Mouse (Mus musculus) adrenal gland, adult 8-10 months (tissue): ENCODE results near the gene Dlg2. TPM values are rescaled to one million over a fixed set of nuclear protein-coding genes. Genes with fewer than 3 reads are reported as not detected.

Experiments used
- DNase-seq: peaks from one replicate; pipeline ENCODE4 v3.0.0; 2022
- total RNA-seq, 4 experiments: library from RNA; stranded (reverse); gene quantifications; 2 replicates each; pipeline ENCODE4 v1.2.4; 2022

The Dlg2 gene
- total RNA-seq, 4 experiments from 2014 or later = 134 to 175 (median 151) TPM

DNA sequence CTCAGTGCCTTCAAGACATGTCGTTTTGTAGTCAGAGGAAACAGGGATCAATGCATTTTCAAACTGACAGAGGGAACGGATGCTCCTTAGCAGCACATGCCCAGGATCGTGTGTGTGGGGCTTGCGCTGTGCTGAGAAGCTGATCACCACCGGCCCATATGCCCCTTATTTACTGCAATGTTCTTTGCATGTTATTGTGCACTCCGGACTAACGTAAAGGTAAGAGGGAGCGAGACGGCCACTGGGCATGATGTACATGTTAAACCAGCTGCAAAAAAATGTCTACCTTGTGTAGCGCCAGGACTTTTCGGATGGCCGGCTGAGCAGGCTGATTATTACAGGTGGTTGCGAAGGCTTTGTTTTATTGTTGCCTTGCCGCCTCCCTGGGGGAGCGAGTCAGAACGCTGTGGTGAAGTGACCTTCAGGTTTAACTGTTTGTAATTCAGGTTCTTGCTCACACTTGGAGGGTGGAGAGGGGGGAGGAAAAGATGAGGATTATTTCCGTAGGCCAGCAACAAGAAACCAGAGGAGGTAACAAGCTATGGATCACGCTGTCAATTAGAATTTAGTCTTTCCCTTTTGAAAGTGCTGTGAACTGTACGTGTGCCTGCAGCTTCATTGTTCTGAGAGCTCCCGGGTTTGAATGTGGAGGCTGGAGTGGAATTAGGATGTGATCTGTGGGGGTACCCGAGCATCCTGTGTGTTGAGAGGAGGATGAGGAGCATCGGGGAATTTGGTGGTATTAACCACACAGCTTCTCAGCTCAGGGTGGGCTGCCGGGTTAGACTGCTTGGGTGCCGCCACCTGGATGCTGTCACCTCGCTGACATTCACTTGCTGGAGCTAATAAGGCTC is 614.6 kb downstream of the Dlg2 start:
- no peak for DNase-seq

DNA sequence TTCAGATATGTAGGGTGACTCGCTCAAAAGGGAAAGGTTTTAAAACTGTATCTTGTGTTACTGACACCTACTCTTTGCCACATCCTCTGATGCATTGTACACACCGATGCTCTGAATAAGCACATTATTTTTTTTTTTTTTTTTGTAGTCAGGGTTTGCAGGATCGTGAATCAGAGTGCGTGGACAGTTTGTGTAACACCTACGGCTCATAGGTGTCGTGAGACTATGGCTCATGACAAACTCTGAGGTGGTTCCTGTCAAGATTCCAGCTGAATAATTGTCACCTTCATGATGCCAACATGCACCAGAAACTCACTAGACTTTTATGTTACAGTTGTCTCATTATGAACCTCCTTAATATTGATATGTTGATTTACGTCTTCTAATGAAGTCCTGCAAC is 620.0 kb downstream of the Dlg2 start:
- DNase-seq = no peak

DNA sequence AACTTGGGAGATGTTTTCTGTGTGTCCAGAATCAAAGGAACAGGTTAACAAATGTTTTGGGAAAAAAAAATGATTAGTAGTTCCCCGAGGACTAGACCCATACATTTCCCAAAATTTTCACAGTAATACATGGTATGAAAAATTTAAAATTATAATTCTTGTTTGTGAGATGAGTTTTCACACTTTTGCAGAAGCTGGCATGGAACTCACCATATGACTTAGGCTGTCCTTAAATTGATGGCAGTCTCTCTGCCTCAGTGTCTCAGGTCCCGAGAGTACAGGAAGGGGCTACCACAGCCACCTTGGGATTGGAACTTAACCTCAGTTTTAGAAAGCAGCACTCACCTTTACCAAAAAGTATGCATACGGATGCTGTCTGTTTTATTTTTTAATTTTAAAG is 622.0 kb downstream of the Dlg2 start:
- DNase-seq = no peak

DNA sequence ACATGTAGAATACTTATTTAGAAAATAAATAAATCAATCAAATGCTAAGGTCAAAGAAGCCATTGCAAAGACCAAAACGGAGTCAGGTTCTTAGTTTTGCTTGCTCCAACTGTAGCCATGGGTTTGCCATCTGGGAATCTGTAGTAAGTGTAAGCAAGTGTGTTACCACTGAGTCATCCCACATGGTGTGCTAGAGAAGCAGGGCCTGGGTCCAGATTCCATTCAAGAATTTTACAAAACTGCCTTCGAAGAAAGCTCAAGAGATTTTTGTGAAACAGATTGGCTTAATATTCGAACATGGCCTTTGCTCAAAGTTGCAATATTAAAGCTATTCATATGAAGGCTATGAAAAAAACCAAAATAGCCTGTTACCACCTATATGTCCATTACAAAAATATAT is 633.1 kb downstream of the Dlg2 start:
- DNase-seq = no peak

DNA sequence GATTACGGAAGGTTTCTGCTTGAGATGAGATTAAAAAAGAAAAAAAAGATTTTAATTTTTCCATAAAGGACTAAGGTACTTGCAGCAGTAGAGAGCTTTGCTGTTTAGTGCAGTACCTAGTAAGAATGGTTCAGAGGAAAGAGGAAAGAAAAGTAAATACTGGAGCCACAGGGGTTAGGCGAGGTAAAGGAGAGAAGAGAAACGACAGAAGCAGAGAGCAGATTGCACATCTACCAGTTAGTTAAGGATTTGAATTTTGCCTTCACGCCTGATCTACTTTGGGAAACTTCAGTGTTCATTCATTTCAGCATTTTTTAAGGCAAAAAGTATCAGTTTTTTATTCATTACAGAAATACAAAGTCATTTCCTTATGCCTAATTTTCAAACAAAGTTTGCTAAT is 655.7 kb downstream of the Dlg2 start:
- no peak for DNase-seq

DNA sequence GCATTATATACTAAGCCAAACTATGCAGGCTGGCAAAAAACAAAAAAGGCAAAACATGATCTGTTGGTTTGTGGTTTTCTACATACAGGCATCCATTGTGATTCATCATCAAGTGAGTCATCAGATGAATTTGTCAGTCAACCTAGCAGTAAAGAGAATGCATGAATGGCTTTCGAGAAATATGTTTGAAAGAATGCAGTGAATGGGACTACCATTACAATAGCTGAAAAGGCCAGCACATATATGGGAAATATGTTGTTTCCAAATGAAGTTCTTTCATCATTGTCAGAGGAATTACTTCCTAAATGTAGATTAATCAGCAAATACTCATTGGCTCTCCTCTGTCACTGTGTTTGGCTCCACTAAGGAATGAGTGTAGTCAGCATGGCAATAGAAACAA is 677.6 kb downstream of the Dlg2 start:
- no peak for DNase-seq

DNA sequence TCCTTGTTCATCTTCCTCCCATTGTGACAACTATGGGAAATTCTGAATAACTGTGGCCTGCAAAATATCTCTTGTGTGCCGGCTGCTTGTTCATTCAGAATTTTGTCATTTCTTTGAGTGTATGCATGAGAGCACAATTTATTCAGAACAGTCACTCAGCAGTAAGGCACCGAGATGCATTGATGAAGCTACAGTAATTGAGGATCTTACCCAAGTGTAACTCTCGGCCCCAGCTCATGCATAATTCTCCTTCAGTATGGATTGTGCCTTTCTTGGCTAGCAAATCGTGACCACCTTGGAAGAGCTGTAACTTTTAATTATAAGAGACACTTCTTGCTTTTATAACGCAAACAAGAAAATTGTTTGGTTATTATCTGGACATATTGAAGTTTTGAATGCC is 682.7 kb downstream of the Dlg2 start:
- DNase-seq = no peak

DNA sequence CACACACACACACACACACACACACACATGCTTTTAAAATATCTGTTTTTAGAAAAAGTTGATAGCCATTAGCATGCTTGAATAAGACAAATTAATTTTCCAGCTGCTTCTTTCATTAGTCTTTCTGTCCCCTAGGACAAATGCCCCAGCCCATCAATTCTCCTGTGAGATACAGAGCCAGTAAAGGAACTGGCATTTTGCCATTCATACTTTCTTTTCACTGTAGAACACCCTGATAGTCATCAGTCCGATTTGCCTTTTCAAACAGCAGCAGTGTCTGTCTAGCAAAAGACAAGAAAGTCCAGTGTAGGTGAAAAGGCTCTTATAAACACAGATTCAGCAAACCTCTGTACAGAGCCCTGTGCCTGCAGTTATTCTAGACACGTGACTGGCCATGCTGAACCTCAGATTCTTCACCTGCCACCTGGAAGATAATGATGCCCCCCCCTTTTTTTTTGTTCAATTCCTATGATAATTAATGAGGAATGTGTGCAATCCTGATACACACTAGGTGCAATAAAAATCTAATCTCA is 685.2 kb downstream of the Dlg2 start:
- DNase-seq = no peak

DNA sequence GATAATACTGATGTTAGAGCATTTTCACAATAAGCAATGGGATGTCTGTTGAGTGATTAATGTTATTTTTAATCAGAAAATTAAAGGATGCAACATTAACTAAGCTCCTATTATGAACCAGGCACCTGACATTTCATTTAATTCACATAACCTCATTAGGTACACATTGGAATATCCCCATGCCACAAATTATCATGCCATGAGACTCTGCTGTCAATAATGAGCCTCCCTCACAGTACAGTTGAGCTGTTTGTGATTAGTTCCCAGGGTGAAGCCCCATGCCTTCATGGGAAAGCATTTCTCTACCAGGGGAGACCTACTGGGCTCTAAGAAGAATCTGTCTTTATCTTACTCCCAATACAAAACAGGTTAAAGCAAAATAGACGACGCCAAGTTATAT is 697.1 kb downstream of the Dlg2 start:
- DNase-seq = no peak

DNA sequence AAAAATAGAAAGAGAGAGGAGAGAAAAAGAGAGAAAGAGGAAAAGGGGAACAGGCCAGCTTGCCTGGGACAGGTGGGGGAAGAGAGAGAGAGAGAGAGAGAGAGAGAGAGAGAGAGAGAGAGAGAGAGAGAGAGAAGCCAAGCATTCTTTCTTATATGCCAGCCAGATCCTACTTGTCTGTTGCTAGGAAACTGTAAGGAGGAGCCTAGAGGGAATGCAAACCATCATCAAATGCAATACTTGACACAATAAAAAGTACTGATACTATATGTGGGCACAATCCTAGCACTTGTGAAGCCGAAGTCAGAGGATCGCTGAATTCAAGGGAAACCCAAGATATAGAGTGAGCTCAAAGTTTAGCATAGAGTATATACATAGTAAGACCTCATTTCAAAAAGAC is 711.7 kb downstream of the Dlg2 start:
- no peak for DNase-seq

DNA sequence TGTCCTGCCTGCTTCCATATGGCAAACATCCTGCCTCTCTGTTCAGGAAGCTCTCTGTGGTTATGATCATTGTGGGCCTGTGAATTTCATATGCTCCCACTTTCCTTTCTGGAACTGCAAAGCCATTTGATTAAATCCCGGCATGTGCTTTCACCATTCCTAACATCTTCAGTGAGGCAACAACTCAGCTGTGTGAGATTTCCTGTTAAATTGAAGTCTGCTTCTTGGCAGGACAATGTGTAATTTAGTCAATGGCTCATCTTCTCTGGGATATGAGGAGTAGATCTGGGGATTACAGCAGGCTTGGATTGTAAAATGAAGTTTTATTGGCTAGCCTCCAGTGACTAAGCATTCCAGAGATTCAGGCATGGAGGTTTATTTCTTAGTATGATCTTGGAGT is 722.9 kb downstream of the Dlg2 start:
- DNase-seq = no peak

DNA sequence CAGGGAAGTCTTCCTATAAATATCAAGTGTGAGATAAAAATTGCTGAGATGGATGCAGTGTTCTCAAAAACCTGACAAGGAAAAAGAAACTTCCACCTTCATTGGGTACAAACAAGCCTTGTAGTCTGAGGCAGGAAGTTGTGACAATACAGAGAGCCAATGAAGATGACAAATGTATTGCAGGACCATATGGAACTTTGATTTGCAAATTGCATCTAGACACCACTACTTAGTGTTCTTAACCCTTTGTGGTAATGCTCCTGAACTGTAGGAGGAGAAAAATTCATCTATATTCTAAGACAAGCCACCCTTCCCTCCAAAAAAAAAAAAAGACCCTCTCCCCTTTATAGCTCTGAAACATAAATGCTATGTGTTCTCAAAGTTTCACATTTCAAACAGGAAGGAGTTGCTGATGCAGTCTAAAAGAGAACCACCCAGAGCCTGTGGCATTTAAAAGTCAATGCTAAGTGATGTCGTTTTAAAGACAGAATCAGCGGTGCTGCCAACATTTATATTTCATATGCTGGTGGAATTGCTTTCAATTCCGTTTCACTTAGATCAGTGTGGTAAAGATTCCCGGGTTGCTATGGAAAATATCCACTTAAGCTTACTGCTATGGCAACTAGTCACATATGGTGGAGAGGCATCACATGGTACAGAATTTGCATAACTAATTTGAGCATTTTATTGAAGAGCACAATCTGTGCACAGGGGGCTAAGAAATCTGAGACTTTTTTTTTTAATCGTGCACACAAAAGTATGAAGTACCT is 731.8 kb downstream of the Dlg2 start:
- DNase-seq = no peak

DNA sequence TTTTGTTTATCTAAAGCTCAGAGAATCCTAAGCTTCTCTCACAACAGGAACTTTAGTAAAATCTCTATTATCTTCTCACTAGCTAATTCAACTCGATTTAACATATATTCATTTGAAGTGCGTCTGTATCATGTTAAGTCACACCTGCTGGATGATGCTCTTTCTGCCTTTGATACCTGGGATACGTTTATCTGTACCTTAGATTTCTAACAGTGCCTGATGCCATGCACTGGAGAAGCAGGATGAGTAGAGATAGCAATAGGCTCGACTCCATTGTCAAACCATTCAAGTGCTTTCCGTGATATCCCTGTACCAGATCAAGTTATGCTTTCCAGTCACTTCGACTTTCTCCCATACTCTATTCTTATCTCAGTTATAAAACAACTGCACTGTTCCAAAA is 732.5 kb downstream of the Dlg2 start:
- no peak for DNase-seq

DNA sequence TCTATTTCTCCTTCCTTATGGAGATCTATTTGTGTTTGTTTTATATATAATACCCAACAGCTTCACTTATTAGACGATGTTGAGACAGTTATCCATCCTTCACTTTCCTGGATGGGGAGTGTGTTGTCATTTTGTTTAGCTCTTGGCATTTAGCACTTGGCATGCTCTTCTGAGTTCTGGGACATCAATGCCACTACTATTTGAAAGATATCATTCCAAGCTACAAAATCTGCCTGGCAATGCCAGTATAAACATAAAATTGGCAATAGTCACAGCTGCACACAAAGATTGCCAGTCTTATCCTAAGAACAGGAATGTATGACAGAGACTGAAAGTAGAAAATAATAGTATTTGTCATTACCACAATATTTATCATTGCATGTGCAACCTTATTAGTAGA is 735.8 kb downstream of the Dlg2 start:
- no peak for DNase-seq

DNA sequence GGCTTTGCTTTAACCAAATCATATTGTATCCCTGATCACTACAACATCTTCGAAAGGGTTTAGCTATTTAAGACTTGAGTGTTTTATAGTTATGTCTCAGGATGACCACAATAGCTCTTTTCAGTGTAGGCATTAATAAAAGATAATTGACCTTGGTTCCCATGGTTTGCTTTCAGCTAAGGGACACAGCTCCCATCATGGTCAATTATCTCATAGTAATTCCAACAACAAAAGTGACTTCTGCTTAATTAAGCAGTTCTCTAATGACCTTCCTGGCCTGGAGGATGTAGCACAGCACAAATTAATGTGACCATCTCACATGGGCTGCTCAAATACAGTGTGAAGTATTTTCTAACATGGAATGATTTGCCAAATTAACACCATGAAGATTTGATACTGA is 738.4 kb downstream of the Dlg2 start:
- no peak for DNase-seq

DNA sequence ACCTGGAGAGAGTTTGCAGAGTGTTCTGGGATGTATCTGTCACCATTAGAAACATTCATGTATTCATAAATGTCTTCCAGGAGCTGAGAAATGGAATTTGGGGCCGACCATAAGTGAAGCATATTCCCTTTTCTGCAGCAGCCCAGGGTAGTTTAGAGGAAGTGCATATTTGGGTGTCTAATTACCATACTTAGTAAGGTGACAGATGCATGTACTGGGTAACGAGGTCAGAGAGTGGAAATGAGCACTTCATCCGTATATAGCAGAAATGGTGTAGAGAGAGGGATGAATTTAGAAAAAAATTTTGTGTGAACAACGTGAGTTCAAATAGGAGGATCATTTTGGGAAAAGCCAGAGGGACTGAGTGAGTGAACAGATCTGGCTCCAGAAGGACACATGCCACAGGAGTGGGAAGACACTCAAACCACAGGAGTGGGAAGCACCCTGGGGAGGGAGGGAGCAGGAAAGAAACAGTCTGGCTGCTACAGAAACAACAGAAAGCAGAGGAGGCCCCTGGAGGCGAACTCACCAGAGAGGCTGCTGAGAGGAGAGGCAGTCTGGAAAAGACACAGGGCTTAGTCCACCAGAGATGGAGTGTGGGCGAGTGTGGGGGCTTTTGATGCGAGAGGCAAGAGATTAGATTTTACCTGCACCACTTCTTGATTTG is 742.0 kb downstream of the Dlg2 start:
- no peak for DNase-seq

DNA sequence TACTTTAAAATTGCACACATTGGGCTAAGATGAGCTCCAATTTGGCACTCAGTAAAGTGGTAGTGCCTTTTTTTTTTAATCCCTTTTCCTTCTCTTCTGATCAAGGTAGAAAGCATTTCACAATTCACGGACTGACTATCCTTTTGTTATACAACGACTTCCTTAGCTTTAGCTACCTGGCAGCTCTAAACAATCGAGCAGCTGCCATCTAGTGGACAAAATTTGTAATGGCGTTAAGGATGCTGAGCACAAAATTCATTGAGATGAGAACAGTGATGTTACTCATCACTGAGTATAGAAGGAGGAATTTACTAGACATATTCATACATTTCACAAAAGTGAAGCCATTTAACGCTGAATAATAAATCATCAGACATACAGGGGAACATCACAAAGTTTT is 750.0 kb downstream of the Dlg2 start:
- DNase-seq = peak; percentile 1

DNA sequence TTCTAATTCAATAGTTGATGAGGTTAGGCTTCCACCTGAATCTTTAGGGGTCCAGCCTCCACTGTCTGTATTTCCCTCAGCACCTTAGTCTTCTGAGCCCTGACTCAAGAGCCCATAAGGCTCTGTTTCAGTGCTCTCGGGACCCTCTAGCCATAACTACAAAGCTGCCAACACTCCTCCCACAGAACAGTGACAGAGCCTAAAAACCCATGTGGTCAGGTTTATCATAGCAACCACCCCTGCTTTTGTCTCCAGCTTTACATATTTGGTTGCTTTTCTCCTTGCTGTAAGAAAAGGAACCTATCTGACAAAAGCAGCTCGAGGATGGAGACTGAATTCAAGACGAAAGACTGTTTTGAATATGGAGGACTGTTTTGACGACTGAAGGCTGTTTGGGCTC is 765.2 kb downstream of the Dlg2 start:
- no peak for DNase-seq

DNA sequence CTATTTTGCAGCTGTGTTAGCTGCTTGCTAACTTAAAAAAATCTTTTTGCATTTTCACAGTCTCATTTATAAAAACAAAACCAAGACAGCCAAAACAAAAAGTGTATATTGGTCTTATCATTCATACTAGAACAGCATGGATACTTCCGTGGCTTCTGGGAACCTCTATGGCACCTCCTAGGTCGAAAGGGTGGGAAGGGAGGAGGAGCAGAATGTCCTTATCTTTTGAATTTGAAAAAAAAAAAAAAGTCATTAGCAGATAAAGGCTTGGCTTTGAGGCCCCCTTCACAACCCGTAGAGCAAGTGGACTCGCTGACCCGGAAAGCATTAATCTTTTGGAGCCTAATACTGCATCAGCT is 785.2 kb downstream of the Dlg2 start:
- no peak for DNase-seq

DNA sequence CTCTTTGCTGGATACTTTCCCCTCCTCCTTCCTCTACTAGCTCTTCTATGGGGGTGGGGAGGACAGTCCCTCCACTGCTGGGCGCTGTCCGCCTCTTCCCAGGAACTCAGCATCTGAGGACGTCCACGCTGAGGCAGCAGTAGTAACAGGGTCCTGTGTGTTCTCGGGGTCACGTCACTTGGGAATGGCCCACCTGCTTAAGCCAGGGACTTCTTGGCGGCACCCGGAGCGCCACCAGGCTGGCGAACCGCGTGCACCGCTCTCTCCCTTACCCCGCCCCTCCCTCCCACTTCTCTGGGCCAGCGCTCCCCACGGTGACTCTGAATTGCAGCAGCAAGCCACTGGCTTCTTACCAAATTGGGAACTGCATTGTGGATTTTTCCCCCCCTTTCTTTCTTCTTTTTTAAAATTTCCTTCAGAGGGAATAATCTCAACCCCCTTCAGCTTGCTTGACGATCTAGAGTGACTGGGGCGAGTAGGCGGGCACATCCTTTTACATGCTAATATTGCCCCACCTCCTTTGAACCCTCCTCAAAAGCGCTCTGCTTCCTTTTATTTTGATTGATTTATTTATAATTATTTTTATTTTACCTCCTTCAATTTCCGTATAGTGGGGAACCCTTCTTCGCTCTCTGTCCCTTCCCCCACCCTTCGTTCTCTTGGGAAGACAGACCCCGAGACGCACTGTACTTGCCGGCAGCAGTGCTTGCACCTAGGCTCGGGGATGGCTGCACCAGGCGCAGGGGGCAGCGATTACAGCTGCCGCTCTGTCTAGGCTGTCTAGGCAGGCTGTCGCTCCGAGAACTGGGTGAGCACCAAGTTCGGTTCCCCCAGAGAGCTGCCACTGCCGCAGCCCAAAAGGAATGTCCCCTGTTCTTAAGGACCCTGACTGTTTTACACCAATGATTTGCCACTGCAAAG is 785.8 kb downstream of the Dlg2 start:
- no peak for DNase-seq

DNA sequence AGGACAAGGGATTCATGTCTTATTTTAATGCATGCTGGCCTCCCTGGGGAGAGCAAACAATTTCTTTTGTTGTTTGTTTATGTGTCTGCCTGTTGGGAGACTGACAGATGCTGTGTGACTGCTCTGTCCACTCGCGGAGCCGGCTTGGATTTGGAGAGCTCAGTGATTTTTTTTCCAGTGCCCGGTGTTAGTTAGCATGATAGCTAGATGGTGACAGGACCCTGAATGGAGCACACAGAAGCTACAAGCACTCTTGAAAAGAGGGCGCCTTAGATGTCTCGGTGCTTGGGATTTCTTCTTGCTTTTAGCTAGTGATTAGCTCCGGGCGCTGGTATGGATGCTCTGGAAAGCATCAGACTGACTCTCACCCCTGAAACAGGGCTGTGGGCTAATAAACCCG is 786.5 kb downstream of the Dlg2 start:
- DNase-seq = no peak

DNA sequence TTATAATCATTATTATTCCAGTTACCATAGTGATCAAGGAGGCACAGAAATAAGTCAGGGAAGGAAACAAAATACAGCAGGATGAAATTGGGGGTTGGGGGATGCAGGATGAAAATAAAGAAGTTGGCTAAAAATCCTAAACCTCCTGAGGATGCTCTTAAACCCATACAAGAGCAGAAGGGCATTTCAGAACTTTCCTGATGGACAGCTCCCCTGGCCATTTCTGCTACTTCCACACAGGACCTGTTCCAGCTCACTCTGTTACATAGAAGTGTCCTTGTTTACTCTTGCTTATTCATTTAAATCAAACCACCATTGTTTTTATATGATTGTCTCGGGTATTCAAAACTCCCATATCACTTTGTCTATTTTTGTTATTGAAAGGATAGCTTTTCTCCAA is 791.3 kb downstream of the Dlg2 start:
- DNase-seq = peak; percentile 7
